11 mouse cellular contexts compared by ENCODE assay signal in genomic region chr8:71702087-71702432, GRCm38 (mm10). TPM values are rescaled to one million over a fixed set of nuclear protein-coding genes. Genes with fewer than 3 reads are reported as not detected.
A peak's percentile ranks its signal among the peaks of the same experiment; 100 is the strongest.
DNase-seq lines count a peak whose midpoint lies in the region; ATAC-seq and TF ChIP-seq lines count a peak whose summit lies in the region.
"Had no signal": no experiment of that assay in that cellular context is flagged by ENCODE, and none has a peak within 500 bp of the region (broad histone marks: within the 10 kb centered on the region; RNA-seq: fewer than 3 reads in every experiment).

No protein-coding gene starts in this region.

- no peak overlapping the region for H3K9ac ChIP-seq in heart, postnatal 0 days (replicated peaks; ENCODE audit: low read depth, low read length)
- H3K9ac ChIP-seq in liver, embryonic 15.5 days: peak overlapping the region; percentile 62
- H3K9ac ChIP-seq: limb, embryonic 12.5 days had no signal

- H3K27ac ChIP-seq in heart, postnatal 0 days (ENCODE audit: low read depth): no peak overlapping the region
- H3K27ac ChIP-seq in liver, embryonic 15.5 days (replicated peaks): peak overlapping the region; percentile 89
- H3K27ac ChIP-seq: limb, embryonic 12.5 days; neural tube, embryonic 13.5 days had no signal

- H3K4me3 ChIP-seq in heart, postnatal 0 days (ENCODE audit: low read depth, low read length): 0 out of 2 replicates have a peak overlapping the region, but pooled peaks have one; percentile 51
- H3K4me3 ChIP-seq in liver, embryonic 15.5 days (replicated peaks): peak overlapping the region; percentile 57

- H3K4me2 ChIP-seq in heart, postnatal 0 days (ENCODE audit: low read depth, low read length): peak overlapping the region; percentile 67; the same call in 1 of the 2 replicates
- peak overlapping the region; percentile 74 for H3K4me2 ChIP-seq in liver, embryonic 15.5 days

- TF ChIP-seq POLR2A in brain, embryonic 14.5 days (IDR thresholded peaks at IDR 0.05; ENCODE audit: borderline replicate concordance, extremely low read depth, insufficient read depth, insufficient read length, poor library complexity, severe bottlenecking): no peak

- intact Hi-C loops in heart, postnatal 25 days (cut with DNase I): no loop called here

- no peak for DNase-seq in heart, postnatal 0 days (ENCODE audit: low spot score)
- no peak for DNase-seq in heart, postnatal 25 days (ENCODE audit: low spot score)
- DNase-seq in CD4-positive, CD25-positive, alpha-beta regulatory T cell, adult 2 months (ENCODE audit: low read depth, low spot score): peak; percentile 60
- no peak for DNase-seq in brain, embryonic 14.5 days (ENCODE audit: low read depth)
- DNase-seq in thymus, postnatal 0 days (ENCODE audit: low spot score): no peak
- DNase-seq in cerebellum, adult 8-10 months: no peak
- no peak for DNase-seq in ovary, postnatal 14 days (ENCODE audit: low spot score)
- DNase-seq: cerebellum, adult 11-12 months had no signal

- H3K36me3 ChIP-seq in heart, postnatal 0 days (replicated peaks; ENCODE audit: control insufficient read depth, insufficient read depth, low read length): no peaks in the 10 kb centered on the region
- no peaks in the 10 kb centered on the region for H3K36me3 ChIP-seq in liver, embryonic 15.5 days (replicated peaks)
- H3K36me3 ChIP-seq: limb, embryonic 12.5 days; neural tube, embryonic 13.5 days had no signal

- no peaks in the 10 kb centered on the region for H3K9me3 ChIP-seq in heart, postnatal 0 days (replicated peaks; ENCODE audit: control insufficient read depth, low read length)
- no peaks in the 10 kb centered on the region for H3K9me3 ChIP-seq in liver, embryonic 15.5 days (replicated peaks)
- H3K9me3 ChIP-seq: limb, embryonic 12.5 days; neural tube, embryonic 13.5 days had no signal

- no peaks in the 10 kb centered on the region for H3K4me1 ChIP-seq in heart, postnatal 0 days (ENCODE audit: control insufficient read depth, insufficient read depth)
- H3K4me1 ChIP-seq in liver, embryonic 15.5 days (replicated peaks): peaks cover 55% of the 10 kb centered on the region

- peak; percentile 24; the same call in 1 of the 2 replicates for ATAC-seq in heart, postnatal 0 days (ENCODE audit: insufficient read depth, low read depth)
- no peak for ATAC-seq in liver, embryonic 15.5 days (ENCODE audit: insufficient read depth)

- H3K27me3 ChIP-seq in heart, postnatal 0 days (ENCODE audit: control insufficient read depth, insufficient read depth, low read length): peaks cover 48% of the 10 kb centered on the region
- H3K27me3 ChIP-seq in liver, embryonic 15.5 days: peaks cover 56% of the 10 kb centered on the region

- WGBS in heart, postnatal 0 days: 35% methylated on average over 4 of the region's 4 CpGs
- 4% methylated on average over 4 of the region's 4 CpGs for WGBS in liver, embryonic 15.5 days (ENCODE audit: insufficient replicate concordance)

- no peak for TF ChIP-seq EP300 in heart, postnatal 0 days (IDR thresholded peaks at IDR 0.05; ENCODE audit: low read depth)

- no peak for TF ChIP-seq CTCF in heart, postnatal 0 days (IDR thresholded peaks at IDR 0.05; ENCODE audit: low read depth)
- TF ChIP-seq CTCF in brain, embryonic 14.5 days (IDR thresholded peaks at IDR 0.05; ENCODE audit: borderline replicate concordance, extremely low read depth, insufficient read depth, insufficient read length): 0 out of 2 replicates have a peak, but pooled peaks have one; percentile 3

RNA-seq across cellular contexts. Expression of gene B3gnt3, which starts 0.5 kb away (rescaled TPM):
- 8.7 TPM in 2 replicates for total RNA-seq in heart, postnatal 0 days (2014; rRNA removed; ENCODE audit: low replicate concordance)
- polyA plus RNA-seq in heart, postnatal 0 days (2015; fragmentation: Nextera tagmentation; extraction: Ambion mirVana): 6.4 TPM in 2 replicates
- 1 to 10 TPM; 5.5 to 8.0 TPM for total RNA-seq in heart, postnatal 25 days (2021)
- polyA plus RNA-seq in brain, embryonic 14.5 days (2012; rRNA removed): 0.45 and 0.46 TPM in 2 replicates
- 4.1 and 5.2 TPM in 2 replicates for polyA plus RNA-seq in liver, embryonic 15.5 days (2015; fragmentation: Nextera tagmentation; extraction: Ambion mirVana)
- 2.1 and 2.7 TPM in 2 replicates for polyA plus RNA-seq in thymus, postnatal 0 days (2015; fragmentation: Nextera tagmentation; extraction: Ambion mirVana)

RNA-seq across cellular contexts. Expression of gene Insl3, which starts 13.0 kb away (rescaled TPM):
- not detected in 2 replicates for total RNA-seq in heart, postnatal 0 days (2014; rRNA removed; ENCODE audit: low replicate concordance)
- polyA plus RNA-seq in heart, postnatal 0 days (2015; fragmentation: Nextera tagmentation; extraction: Ambion mirVana): 1.5 and 2.4 TPM in 2 replicates
- 1 to 10 TPM; 4.0 to 4.8 TPM for total RNA-seq in heart, postnatal 25 days (2021)
- 0.60 and 1.1 TPM in 2 replicates for polyA plus RNA-seq in brain, embryonic 14.5 days (2012; rRNA removed)
- polyA plus RNA-seq in liver, embryonic 15.5 days (2015; fragmentation: Nextera tagmentation; extraction: Ambion mirVana): 2.2 and 3.0 TPM in 2 replicates
- polyA plus RNA-seq in thymus, postnatal 0 days (2015; fragmentation: Nextera tagmentation; extraction: Ambion mirVana): 3.7 and 6.7 TPM in 2 replicates

RNA-seq across cellular contexts. Expression of gene Fcho1, which starts 23.5 kb away (rescaled TPM):
- total RNA-seq in heart, postnatal 0 days (2014; rRNA removed; ENCODE audit: low replicate concordance): 0.04 and 1.1 TPM in 2 replicates
- 0.92 and 1.4 TPM in 2 replicates for polyA plus RNA-seq in heart, postnatal 0 days (2015; fragmentation: Nextera tagmentation; extraction: Ambion mirVana)
- total RNA-seq in heart, postnatal 25 days (2021): under 1 TPM; 0.59 to 0.83 TPM
- polyA plus RNA-seq in brain, embryonic 14.5 days (2012; rRNA removed): 146 and 203 TPM in 2 replicates
- polyA plus RNA-seq in liver, embryonic 15.5 days (2015; fragmentation: Nextera tagmentation; extraction: Ambion mirVana): 23.0 and 25.0 TPM in 2 replicates
- polyA plus RNA-seq in thymus, postnatal 0 days (2015; fragmentation: Nextera tagmentation; extraction: Ambion mirVana): 123 and 127 TPM in 2 replicates

RNA-seq across cellular contexts. Expression of gene Jak3, which starts 26.0 kb away (rescaled TPM):
- 14.6 and 16.9 TPM in 2 replicates for total RNA-seq in heart, postnatal 0 days (2014; rRNA removed; ENCODE audit: low replicate concordance)
- polyA plus RNA-seq in heart, postnatal 0 days (2015; fragmentation: Nextera tagmentation; extraction: Ambion mirVana): 5.7 and 5.8 TPM in 2 replicates
- total RNA-seq in heart, postnatal 25 days (2021): 1 to 10 TPM; 7.8 to 8.5 TPM
- 3.7 and 5.1 TPM in 2 replicates for polyA plus RNA-seq in brain, embryonic 14.5 days (2012; rRNA removed)
- polyA plus RNA-seq in liver, embryonic 15.5 days (2015; fragmentation: Nextera tagmentation; extraction: Ambion mirVana): 6.4 and 6.9 TPM in 2 replicates
- polyA plus RNA-seq in thymus, postnatal 0 days (2015; fragmentation: Nextera tagmentation; extraction: Ambion mirVana): 17.0 and 20.3 TPM in 2 replicates

RNA-seq across cellular contexts. Expression of gene Unc13a, which starts 30.5 kb away (rescaled TPM):
- total RNA-seq in heart, postnatal 0 days (2014; rRNA removed; ENCODE audit: low replicate concordance): 0.57 and 1.2 TPM in 2 replicates
- 0.51 and 0.60 TPM in 2 replicates for polyA plus RNA-seq in heart, postnatal 0 days (2015; fragmentation: Nextera tagmentation; extraction: Ambion mirVana)
- total RNA-seq in heart, postnatal 25 days (2021): under 1 TPM; 0.73 to 0.83 TPM
- 84.9 and 86.4 TPM in 2 replicates for polyA plus RNA-seq in brain, embryonic 14.5 days (2012; rRNA removed)
- polyA plus RNA-seq in liver, embryonic 15.5 days (2015; fragmentation: Nextera tagmentation; extraction: Ambion mirVana): 0.16 and 0.20 TPM in 2 replicates
- 0.58 and 0.68 TPM in 2 replicates for polyA plus RNA-seq in thymus, postnatal 0 days (2015; fragmentation: Nextera tagmentation; extraction: Ambion mirVana)
